Mouse (Mus musculus) kidney, postnatal 0 days (tissue): Measurements from ENCODE around the gene Mfap2. TPM values are rescaled to one million over a fixed set of nuclear protein-coding genes. Genes with fewer than 3 reads are reported as not detected.

Experiments used
- ATAC-seq: fragments of 200-750 bp; cut with Nextera tagmentation; replicated peaks from 2 replicates; pipeline ENCODE4 v1.8.0; 2017; ENCODE audit warnings: low read depth, moderate number of reproducible peaks, moderate TSS enrichment, moderate library complexity; ENCODE audit not compliant: low FRiP score
- DNase-seq: peaks from one replicate; pipeline ENCODE4 v3.0.0-alpha.2; 2016; ENCODE audit warnings: low spot score
- H3K27ac ChIP-seq: fragments of 300-500 bp; sonication (generic); 2 replicates; pipeline ENCODE4 v1.5.1; 2014; ENCODE audit warnings: mild to moderate bottlenecking
- H3K27me3 ChIP-seq: fragments of 300-500 bp; sonication (generic); 2 replicates; pipeline ENCODE4 v1.6.1; 2014; ENCODE audit warnings: low read length, mixed read lengths; ENCODE audit not compliant: insufficient read depth
- H3K36me3 ChIP-seq: fragments of 300-500 bp; sonication (generic); 2 replicates; pipeline ENCODE4 v1.6.1; 2014; ENCODE audit warnings: low read length, mixed read lengths; ENCODE audit not compliant: insufficient read depth
- H3K4me1 ChIP-seq: fragments of 300-500 bp; sonication (generic); replicated peaks from 2 replicates; pipeline ENCODE4 v1.6.1; 2014; ENCODE audit warnings: antibody characterized with exemption, low read length, mixed read lengths; ENCODE audit not compliant: insufficient read depth
- H3K4me2 ChIP-seq: fragments of 300-500 bp; sonication (generic); 2 replicates; pipeline ENCODE4 v1.6.1; 2014; ENCODE audit warnings: mild to moderate bottlenecking, low read length, moderate library complexity, mixed read lengths
- H3K4me3 ChIP-seq: fragments of 300-500 bp; sonication (generic); replicated peaks from 2 replicates; pipeline ENCODE4 v1.5.1; 2014; ENCODE audit warnings: low read depth, low read length
- H3K9ac ChIP-seq: fragments of 300-500 bp; sonication (generic); 2 replicates; pipeline ENCODE4 v1.6.1; 2014; ENCODE audit warnings: low read depth, low read length
- H3K9me3 ChIP-seq: fragments of 300-500 bp; sonication (generic); replicated peaks from 2 replicates; pipeline ENCODE4 v1.6.1; 2016; ENCODE audit warnings: low read length, inconsistent platforms, mixed read lengths
- CTCF ChIP-seq: IDR thresholded peaks from 2 replicates; pipeline ENCODE4 v1.5.1; 2016; ENCODE audit warnings: antibody characterized with exemption, low read depth, mild to moderate bottlenecking, moderate library complexity
- WGBS: fragments of 180-500 bp; shearing (Covaris S2); extraction: QIAGEN DNeasy Blood & Tissue Kit; methylation state at CpG from one replicate; pipeline ENCODE4 v1.1.7; 2014; 5-methylcytosine and 5-hydroxymethylcytosine counted together
- polyA plus RNA-seq: library from polyadenylated mRNA; unstranded; fragments of >200 nt; fragmentation: Nextera tagmentation; extraction: Ambion mirVana; gene quantifications from 2 replicates; pipeline ENCODE4 v1.2.1, GENCODE M21; 2015

Gene Mfap2
- polyA plus RNA-seq, 1 experiment from 2014 or later = 330 TPM

DNA sequence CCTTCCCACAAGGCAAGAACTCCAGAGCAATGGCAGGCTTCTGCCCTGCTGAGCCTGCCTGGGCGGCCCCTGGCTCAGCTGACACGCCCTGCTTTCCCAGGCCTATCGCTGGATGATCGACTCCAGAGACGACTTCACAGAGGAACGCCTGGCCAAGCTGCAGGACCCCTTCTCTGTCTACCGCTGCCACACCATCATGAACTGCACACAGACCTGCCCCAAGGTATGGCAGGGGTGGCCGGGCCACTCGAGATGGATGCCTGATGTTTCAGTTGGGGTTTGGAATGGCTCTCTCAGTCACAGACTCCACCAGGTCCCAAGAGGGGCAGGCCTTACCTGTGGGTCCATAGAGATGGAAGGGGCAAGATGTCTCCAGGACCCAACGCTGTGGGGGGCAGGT is 32.9 kb upstream of the Mfap2 start:
- Histone ChIP-seq H3K4me3 (no peak overlapping the region), H3K4me2 (no peak overlapping the region), H3K36me3 (peaks cover 52% of the 10 kb centered on the region), H3K27me3 (no peaks in the 10 kb centered on the region), H3K4me1 (no peaks in the 10 kb centered on the region), H3K9ac (no peak overlapping the region), H3K9me3 (no peaks in the 10 kb centered on the region), H3K27ac (no peak overlapping the region)
- ATAC-seq (no peak), DNase-seq (no peak)
- 80% methylated on average over 10 of the region's 10 CpGs for WGBS
- TF ChIP-seq CTCF = no peak

DNA sequence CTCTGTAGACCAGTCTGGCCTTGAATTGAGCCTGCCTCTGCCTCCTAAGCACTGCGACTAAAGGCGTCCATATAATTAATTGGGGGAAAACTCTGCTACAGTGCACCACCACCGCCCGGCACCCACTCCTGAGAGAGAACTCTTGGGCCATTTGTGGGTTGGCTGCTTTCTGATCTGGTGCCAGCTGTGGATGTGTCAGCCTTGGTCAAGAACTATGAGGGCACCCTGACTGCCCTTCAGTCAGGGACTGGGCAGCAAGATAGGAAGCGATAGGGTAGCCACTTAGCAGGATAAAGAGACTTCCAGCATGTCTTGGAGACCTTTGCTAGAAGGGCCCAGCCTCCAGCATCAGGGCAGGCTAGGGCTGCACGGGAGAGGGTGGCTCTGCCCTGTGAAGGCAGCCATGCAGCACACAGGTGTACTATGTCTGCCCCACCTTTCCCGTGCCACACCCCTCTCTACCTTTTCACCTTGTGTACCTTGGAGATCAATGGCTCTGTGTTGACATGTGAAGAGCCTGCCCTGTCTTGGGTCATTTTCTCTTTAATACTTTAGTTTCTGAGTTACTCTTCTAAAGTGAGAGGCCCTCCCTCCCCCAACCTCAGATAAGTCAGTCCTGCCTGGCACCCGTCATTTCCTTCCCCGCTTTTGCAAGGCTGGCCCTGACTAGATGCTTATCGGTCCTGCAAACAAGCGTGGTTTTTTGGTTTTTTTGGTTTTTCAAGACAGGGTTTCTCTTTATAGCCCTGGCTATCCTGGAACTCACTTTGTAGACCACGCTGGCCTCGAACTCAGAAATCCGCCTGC is 32.1 kb upstream of the Mfap2 start:
- Histone ChIP-seq H3K27ac (no peak overlapping the region), H3K27me3 (no peaks in the 10 kb centered on the region), H3K9ac (no peak overlapping the region), H3K4me3 (no peak overlapping the region), H3K36me3 (peaks cover 45% of the 10 kb centered on the region), H3K4me2 (no peak overlapping the region), H3K9me3 (no peaks in the 10 kb centered on the region), H3K4me1 (no peaks in the 10 kb centered on the region)
- WGBS = 87% methylated on average over 14 of the region's 14 CpGs
- DNase-seq (no peak), ATAC-seq (no peak)
- TF ChIP-seq CTCF = no peak

DNA sequence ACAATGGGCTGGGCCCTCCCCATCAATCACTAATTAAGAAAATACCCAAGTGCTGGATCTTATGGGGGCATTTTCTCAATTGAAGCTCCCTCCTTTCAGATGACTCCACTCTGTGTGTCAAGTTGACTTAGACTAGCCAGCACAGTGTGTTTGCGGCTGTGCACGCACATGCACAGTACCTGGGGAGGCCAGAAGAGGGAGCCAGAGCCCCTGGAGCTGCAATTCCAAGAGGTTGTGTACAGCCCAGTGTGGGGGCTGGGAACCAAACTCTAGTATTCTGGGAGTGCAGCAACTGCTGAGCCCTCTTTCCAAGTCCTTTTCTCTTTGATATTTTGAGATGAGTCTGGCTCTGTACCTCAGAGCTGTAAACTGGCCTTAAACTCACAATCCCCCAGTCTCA is 28.6 kb upstream of the Mfap2 start:
- no peak for ATAC-seq
- peak; percentile 46 for TF ChIP-seq CTCF
- no peak for DNase-seq
- H3K36me3 ChIP-seq = peaks cover 17% of the 10 kb centered on the region
- H3K4me3 ChIP-seq = no peak overlapping the region
- H3K27me3 ChIP-seq = no peaks in the 10 kb centered on the region
- H3K4me2 ChIP-seq = no peak overlapping the region
- no peak overlapping the region for H3K27ac ChIP-seq
- no peaks in the 10 kb centered on the region for H3K4me1 ChIP-seq
- H3K9me3 ChIP-seq = no peaks in the 10 kb centered on the region
- WGBS = 91% methylated on average over 2 of the region's 2 CpGs
- H3K9ac ChIP-seq = no peak overlapping the region

DNA sequence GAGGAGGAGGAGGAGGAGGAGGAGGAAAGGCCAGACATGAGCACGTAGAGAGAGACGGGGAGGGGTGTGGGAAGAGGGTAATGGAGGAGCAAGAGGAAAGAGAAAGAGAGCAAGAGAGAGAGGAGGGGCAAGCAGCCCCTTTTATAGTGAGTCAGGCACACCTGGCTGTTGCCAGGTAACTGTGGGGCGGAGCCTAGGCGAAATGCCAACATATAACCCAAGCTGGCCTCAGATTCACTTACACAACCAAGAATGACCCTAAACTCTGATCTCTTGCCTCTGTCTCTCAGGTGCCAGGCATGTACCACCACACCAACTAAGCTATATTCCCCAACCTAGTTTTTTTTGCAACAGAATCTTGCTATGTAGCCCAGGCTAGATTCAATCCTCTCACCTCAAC is 27.4 kb upstream of the Mfap2 start:
- no peak overlapping the region for H3K9ac ChIP-seq
- WGBS = 35% methylated on average over 4 of the region's 4 CpGs

DNA sequence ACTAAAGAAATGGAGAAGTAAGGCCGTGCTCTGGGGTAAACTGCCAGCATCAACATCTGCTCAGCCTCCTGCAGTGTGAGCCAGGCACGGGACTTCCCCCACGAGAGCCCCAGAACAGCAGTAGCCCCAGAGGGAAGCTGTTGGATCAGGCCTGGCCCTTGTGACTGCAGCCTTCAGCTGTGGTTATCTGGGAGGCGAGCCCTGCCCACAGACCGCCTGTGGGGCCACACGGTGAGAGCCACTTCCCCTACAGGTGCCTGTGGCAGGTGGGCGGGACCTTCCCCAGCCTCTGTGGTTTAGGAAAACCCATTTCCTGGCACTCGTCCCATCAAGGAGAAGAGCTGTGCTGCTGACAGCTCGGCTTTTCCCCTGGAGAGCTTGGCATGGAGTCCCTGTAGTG is 26.8 kb upstream of the Mfap2 start:
- 13% methylated on average over 9 of the region's 9 CpGs for WGBS
- no peak overlapping the region for H3K9ac ChIP-seq
- H3K4me1 ChIP-seq = 0 out of 2 replicates have a peak, but pooled peaks cover 5% of the 10 kb centered on the region
- H3K9me3 ChIP-seq = no peaks in the 10 kb centered on the region
- DNase-seq = no peak
- no peak for TF ChIP-seq CTCF
- peak overlapping the region; percentile 22; the same call in 1 of the 2 replicates for H3K27ac ChIP-seq
- no peak for ATAC-seq
- H3K27me3 ChIP-seq = no peaks in the 10 kb centered on the region
- H3K4me2 ChIP-seq = no peak overlapping the region
- H3K36me3 ChIP-seq = peaks cover 12% of the 10 kb centered on the region
- no peak overlapping the region for H3K4me3 ChIP-seq

More for the DNA sequence above, 27.4 kb upstream of the Mfap2 start:
- TF ChIP-seq CTCF = no peak
- Histone ChIP-seq H3K27me3 (no peaks in the 10 kb centered on the region), H3K4me2 (no peak overlapping the region), H3K27ac (0 out of 2 replicates have a peak overlapping the region, but pooled peaks have one; percentile 22), H3K4me3 (no peak overlapping the region), H3K36me3 (peaks cover 12% of the 10 kb centered on the region), H3K9me3 (no peaks in the 10 kb centered on the region), H3K4me1 (0 out of 2 replicates have a peak, but pooled peaks cover 4% of the 10 kb centered on the region)
- DNase-seq (no peak), ATAC-seq (no peak)

DNA sequence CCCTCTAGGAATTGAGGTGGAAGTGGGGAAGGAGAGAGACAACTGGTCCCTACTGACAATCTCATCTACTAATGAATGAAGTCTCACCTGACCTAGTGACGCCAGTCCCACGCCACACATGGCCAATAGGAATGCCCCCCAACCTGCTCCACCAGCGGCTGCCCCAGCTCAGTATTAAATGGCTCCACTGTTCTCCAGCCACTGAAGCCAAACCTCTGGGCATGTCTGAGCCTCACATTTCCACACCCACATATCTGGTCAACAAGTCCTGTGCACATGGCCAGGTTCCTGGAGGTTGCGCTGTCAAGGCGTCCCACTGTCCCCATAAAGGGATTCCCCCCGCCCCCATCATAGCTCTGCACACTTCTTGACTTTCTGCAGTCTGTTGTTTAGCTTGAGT is 25.7 kb upstream of the Mfap2 start:
- WGBS = 83% methylated on average over 6 of the region's 6 CpGs
- Histone ChIP-seq H3K36me3 (peaks cover 3% of the 10 kb centered on the region), H3K4me1 (0 out of 2 replicates have a peak, but pooled peaks cover 10% of the 10 kb centered on the region), H3K9me3 (no peaks in the 10 kb centered on the region), H3K27ac (no peak overlapping the region), H3K27me3 (no peaks in the 10 kb centered on the region), H3K4me2 (no peak overlapping the region), H3K4me3 (no peak overlapping the region), H3K9ac (no peak overlapping the region)
- DNase-seq (no peak), ATAC-seq (no peak)
- no peak for TF ChIP-seq CTCF
